Mouse (Mus musculus): ENCODE data around the gene AL731706.1.

Gene AL731706.1

DNA sequence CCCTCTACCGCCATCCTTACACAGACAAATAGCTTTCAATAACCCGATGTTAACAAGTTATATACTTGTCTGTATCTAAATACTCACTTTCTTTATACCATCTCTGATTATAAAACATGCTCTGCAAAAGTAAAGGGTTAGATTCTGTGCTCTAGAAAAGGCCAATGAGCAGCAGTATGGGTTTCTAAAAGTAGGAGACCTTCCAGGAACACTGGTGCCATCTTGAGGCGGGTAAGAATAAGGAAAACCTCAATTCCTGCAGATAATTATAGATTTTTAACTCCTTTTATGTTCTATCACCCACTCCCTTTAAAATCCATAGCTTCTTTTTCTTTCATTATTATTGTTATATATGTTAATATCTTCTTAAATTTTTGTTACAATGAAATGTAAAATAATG lies 55.3 kb downstream of the AL731706.1 start:
- DNase-seq (ENCODE audit: low read depth, low spot score): no peak

DNA sequence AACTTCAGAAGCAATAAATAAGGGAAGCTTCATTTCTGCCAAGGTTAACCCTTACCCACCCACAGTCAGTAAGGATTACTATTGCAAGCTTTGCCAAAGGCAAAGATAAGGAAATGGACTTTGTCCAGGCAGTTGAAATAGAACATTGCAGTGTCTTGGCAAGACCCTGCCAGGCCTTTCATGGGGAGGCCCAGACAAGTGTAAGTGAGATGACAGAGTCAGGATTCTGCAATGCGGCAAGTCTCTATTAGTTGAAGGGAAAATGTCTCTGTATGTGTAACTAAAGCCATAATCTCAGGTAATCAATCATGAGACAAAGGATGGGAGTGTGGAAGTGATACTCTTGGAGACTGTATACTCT lies 56.5 kb downstream of the AL731706.1 start:
- no peak for DNase-seq (ENCODE audit: low read depth, low spot score)

DNA sequence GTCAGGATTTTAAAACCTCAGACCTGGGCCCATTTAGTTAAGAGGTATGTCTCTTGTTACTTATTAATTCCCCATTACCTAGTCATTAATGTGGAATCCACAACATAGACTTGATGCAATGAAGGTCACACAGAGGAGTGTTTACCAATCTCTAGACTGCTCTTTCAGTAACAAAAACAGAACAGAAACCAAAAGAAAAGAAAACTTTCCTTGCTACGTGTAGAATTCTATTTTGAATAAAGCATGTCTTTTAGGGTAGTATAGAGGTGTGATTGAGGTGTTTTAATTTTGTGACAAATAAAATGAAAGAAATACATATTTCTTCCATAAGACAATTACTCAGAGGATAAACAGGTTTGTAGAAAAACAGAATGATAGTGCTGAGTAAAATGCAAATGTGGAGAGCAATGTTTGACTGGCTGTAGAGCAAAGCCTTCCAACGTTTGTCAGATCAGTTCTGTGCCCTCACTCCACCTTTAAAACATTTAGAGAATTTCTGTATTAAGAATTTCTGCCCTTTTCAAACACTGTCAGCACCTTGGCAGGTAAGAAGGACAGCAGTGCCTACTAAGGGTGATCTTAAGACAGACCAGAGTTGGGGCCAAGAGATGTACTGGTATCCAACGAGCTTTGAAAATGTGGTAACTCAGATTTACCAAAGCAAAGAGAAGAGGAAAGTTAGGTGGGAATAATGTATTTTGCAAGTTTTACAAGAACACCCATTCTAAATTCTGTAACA lies 57.0 kb downstream of the AL731706.1 start:
- no peak for DNase-seq (ENCODE audit: low read depth, low spot score)

GRCm38 (mm10) chr2:136832936-136833335 lies 58.3 kb downstream of the AL731706.1 start:
- DNase-seq (ENCODE audit: low read depth, low spot score): no peak

Measured in forelimb bud, embryonic 11.5 days (tissue).